Mouse (Mus musculus): Measurements from ENCODE around the gene Camta1. TPM values are rescaled to one million over a fixed set of nuclear protein-coding genes. Genes with fewer than 3 reads are reported as not detected.

The Camta1 gene
- polyA plus RNA-seq, 1 experiment from 2014 or later, result 93.9 TPM

GRCm38 (mm10) chr4:151118883-151119282, 742.8 kb downstream of the Camta1 start:
- Histone ChIP-seq H3K4me1 (replicated peaks; ENCODE audit: control insufficient read depth, insufficient read depth, low read length) (no peaks in the 10 kb centered on the region), H3K4me3 (ENCODE audit: low read depth, low read length) (no peak overlapping the region), H3K9ac (ENCODE audit: low read depth, low read length) (no peak overlapping the region), H3K27me3 (replicated peaks; ENCODE audit: control insufficient read depth, insufficient read depth, low read length) (no peaks in the 10 kb centered on the region), H3K36me3 (ENCODE audit: control insufficient read depth, insufficient read depth, low read length) (no peaks in the 10 kb centered on the region), H3K4me2 (no peak overlapping the region), H3K27ac (ENCODE audit: low read depth, low read length) (no peak overlapping the region), H3K9me3 (ENCODE audit: control insufficient read depth, low read length) (no peaks in the 10 kb centered on the region)
- ATAC-seq (replicated peaks; ENCODE audit: low FRiP score) (no peak), DNase-seq (ENCODE audit: low spot score) (no peak)
- WGBS, result 78% methylated on average over 3 of the region's 3 CpGs

DNA sequence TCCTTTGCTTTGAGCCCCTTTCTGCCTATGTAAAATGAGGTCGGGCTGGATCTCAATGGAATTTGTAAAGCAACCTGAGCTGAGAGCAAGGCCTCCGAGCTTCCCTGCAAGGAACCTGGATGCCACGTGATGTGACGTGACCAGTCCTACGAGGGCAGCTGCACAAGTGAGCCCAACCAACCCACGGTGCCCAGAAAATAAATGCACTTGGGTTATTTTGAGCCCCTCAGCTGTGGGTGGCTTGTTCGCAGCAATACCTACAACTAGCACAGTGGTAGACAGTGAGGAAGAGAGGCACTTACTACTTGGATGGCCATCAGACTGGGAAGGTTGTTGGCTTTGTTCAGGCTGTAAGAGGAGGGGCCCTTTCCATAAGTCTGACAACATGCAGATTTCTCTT, 747.1 kb downstream of the Camta1 start:
- WGBS, result 79% methylated on average over 7 of the region's 7 CpGs
- ATAC-seq (replicated peaks; ENCODE audit: low FRiP score) (no peak), DNase-seq (ENCODE audit: low spot score) (no peak)
- no peak overlapping the region for H3K27ac ChIP-seq (ENCODE audit: low read depth, low read length)
- no peak overlapping the region for H3K4me3 ChIP-seq (ENCODE audit: low read depth, low read length)
- H3K9ac ChIP-seq (ENCODE audit: low read depth, low read length), result no peak overlapping the region
- no peaks in the 10 kb centered on the region for H3K4me1 ChIP-seq (replicated peaks; ENCODE audit: control insufficient read depth, insufficient read depth, low read length)
- H3K27me3 ChIP-seq (replicated peaks; ENCODE audit: control insufficient read depth, insufficient read depth, low read length), result peaks cover 17% of the 10 kb centered on the region
- no peak overlapping the region for H3K4me2 ChIP-seq
- no peaks in the 10 kb centered on the region for H3K36me3 ChIP-seq (ENCODE audit: control insufficient read depth, insufficient read depth, low read length)
- no peaks in the 10 kb centered on the region for H3K9me3 ChIP-seq (ENCODE audit: control insufficient read depth, low read length)

DNA sequence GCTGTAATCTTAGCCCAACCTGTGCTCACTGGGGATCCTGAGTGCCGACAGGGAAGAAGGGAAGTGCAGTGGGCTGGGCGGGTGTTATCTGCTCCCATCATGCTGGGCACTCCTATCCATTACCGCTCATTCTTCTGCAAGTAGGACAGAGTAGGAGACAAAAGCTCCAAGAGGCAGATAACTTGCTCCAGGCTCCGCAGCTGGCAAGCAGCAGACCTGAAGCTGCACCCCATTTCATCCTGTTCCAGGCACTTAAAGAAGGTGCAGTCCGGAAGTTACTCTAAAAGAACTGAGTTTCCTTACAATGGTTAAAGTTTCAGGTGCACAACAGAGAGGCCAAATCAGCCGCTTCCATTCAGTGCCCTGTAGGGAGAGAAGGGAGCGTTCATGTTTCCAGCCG, 750.5 kb downstream of the Camta1 start:
- WGBS, result 42% methylated on average over 8 of the region's 8 CpGs
- H3K4me2 ChIP-seq, result no peak overlapping the region
- no peak for ATAC-seq (replicated peaks; ENCODE audit: low FRiP score)
- H3K9me3 ChIP-seq (ENCODE audit: control insufficient read depth, low read length), result no peaks in the 10 kb centered on the region
- H3K27me3 ChIP-seq (replicated peaks; ENCODE audit: control insufficient read depth, insufficient read depth, low read length), result peaks cover 50% of the 10 kb centered on the region
- DNase-seq (ENCODE audit: low spot score), result no peak
- no peak overlapping the region for H3K9ac ChIP-seq (ENCODE audit: low read depth, low read length)
- H3K36me3 ChIP-seq (ENCODE audit: control insufficient read depth, insufficient read depth, low read length), result no peaks in the 10 kb centered on the region
- H3K4me1 ChIP-seq (replicated peaks; ENCODE audit: control insufficient read depth, insufficient read depth, low read length), result no peaks in the 10 kb centered on the region; the same call in 1 of the 2 replicates
- H3K4me3 ChIP-seq (ENCODE audit: low read depth, low read length), result no peak overlapping the region
- no peak overlapping the region for H3K27ac ChIP-seq (ENCODE audit: low read depth, low read length)

DNA sequence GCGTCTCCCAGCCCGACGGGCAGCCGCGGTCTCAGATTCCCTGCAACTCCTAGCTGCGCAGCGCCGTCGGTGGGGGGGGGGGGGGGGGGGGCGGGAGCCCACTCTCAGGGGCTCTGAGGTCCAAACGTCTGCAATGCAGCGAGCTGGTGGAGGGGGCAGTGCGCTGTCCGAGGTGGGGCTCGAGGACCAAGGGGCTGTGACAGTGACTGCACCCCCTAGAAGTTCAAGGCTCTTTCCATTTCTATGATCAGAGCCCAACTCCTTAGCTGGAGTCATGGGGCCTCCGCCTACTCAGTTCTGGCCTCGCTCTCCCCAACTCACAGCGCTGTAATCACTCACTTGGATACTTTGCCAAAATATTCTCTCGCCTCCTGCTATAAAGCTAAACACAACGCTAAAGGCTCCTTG, 752.8 kb downstream of the Camta1 start:
- Histone ChIP-seq H3K36me3 (ENCODE audit: control insufficient read depth, insufficient read depth, low read length) (no peaks in the 10 kb centered on the region), H3K9ac (ENCODE audit: low read depth, low read length) (no peak overlapping the region), H3K4me3 (ENCODE audit: low read depth, low read length) (peak overlapping the region; percentile 58), H3K9me3 (ENCODE audit: control insufficient read depth, low read length) (no peaks in the 10 kb centered on the region), H3K4me1 (replicated peaks; ENCODE audit: control insufficient read depth, insufficient read depth, low read length) (no peaks in the 10 kb centered on the region; the same call in 1 of the 2 replicates), H3K27me3 (replicated peaks; ENCODE audit: control insufficient read depth, insufficient read depth, low read length) (peaks cover 56% of the 10 kb centered on the region), H3K27ac (ENCODE audit: low read depth, low read length) (no peak overlapping the region), H3K4me2 (peak overlapping the region; percentile 87)
- 9% methylated on average over 15 of the region's 20 CpGs for WGBS
- peak; percentile 36 for DNase-seq (ENCODE audit: low spot score)
- ATAC-seq (replicated peaks; ENCODE audit: low FRiP score), result no peak; the same call in 1 of the 2 replicates

DNA sequence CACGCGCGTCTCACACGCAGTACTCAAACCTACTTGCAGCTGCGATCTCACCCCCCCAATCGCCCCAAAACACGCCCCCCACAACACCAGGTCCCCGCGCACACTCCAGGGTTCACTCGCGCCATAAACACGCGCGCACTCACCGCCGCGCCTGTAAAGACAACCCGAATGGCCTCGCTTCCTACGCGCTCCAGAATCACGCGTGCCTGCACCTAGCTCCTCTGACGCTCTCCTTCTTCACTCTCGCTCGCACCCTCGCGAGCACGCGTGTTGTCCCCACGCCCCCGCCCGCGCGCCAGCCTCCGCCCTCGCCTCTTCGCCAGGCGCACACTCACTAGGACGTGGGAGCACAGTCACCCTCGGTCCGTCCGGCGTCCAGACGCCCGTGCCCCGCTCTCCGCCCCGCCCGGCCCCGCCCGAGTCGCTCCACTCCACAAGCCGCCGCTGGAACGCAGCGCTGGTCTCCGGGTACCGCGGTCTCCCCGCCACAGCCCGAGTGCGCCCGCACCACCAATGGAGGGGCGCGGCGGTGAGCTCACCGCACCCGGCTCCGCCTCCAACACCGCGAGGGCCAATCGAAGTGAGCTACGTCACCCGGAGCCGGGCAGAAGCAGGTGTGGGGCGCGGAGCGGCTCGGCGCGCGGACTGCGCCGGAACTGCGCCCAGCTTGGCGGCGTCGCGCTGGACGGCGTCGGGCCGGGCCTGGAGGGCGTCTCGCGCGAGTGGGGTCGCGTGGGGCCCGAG, 753.5 kb downstream of the Camta1 start:
- peaks cover 56% of the 10 kb centered on the region for H3K27me3 ChIP-seq (replicated peaks; ENCODE audit: control insufficient read depth, insufficient read depth, low read length)

DNA sequence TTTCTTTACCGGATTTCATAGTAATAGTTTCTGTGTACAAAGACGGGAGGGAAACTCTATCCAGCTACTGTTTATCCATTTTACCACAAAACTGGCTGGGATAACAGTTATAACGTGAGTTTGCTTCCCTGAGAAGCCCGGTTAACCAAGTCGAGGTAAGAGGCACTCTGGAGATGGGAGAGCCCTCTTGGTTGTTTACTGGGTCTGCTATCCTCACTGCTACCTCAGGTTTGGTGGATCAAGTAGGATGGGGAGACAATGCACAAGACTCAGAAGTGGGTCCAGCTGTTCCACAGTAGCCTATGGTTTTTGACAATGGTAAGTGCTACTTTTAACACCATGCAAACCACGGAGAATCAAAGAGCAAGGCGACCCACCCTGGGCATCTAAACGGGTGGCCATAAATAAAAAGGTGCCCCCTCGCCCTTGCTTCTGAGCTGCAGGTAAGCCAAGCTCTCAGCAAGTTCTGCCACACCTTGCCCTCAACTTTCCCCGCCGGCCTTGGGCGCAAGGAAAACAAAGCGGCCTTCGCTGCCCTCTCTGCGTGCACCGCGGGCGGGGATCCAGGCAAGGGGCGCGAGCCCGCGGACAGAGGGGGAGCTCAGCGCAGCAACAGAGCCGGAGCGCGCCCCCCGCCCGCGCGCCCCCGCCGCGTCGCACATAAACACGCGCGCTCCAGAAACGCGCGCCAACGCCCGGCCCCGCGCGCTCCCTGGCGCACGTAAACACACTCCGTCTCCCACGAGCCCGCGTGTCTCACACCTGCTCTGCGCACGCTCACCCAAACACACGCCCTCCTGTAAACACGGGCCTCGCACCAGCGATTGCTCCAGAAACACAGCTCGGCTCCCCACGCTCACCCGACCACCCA, 754.3 kb downstream of the Camta1 start:
- H3K9me3 ChIP-seq (ENCODE audit: control insufficient read depth, low read length), result no peaks in the 10 kb centered on the region
- DNase-seq (ENCODE audit: low spot score), result peak; percentile 35
- H3K27ac ChIP-seq (ENCODE audit: low read depth, low read length), result no peak overlapping the region
- ATAC-seq (replicated peaks; ENCODE audit: low FRiP score), result no peak
- peak overlapping the region; percentile 87 for H3K4me2 ChIP-seq
- H3K27me3 ChIP-seq (replicated peaks; ENCODE audit: control insufficient read depth, insufficient read depth, low read length), result peaks cover 56% of the 10 kb centered on the region
- 6% methylated on average over 58 of the region's 60 CpGs for WGBS
- no peaks in the 10 kb centered on the region for H3K36me3 ChIP-seq (ENCODE audit: control insufficient read depth, insufficient read depth, low read length)
- H3K9ac ChIP-seq (ENCODE audit: low read depth, low read length), result no peak overlapping the region
- H3K4me1 ChIP-seq (replicated peaks; ENCODE audit: control insufficient read depth, insufficient read depth, low read length), result no peaks in the 10 kb centered on the region; the same call in 1 of the 2 replicates
- H3K4me3 ChIP-seq (ENCODE audit: low read depth, low read length), result peak overlapping the region; percentile 58

More for the DNA sequence above, 753.5 kb downstream of the Camta1 start:
- Histone ChIP-seq H3K27ac (ENCODE audit: low read depth, low read length) (no peak overlapping the region), H3K9ac (ENCODE audit: low read depth, low read length) (no peak overlapping the region), H3K36me3 (ENCODE audit: control insufficient read depth, insufficient read depth, low read length) (no peaks in the 10 kb centered on the region), H3K9me3 (ENCODE audit: control insufficient read depth, low read length) (no peaks in the 10 kb centered on the region), H3K4me2 (peak overlapping the region; percentile 87), H3K4me1 (replicated peaks; ENCODE audit: control insufficient read depth, insufficient read depth, low read length) (no peaks in the 10 kb centered on the region; the same call in 1 of the 2 replicates), H3K4me3 (ENCODE audit: low read depth, low read length) (peak overlapping the region; percentile 58)
- 1% methylated on average over 99 of the region's 101 CpGs for WGBS
- ATAC-seq (replicated peaks; ENCODE audit: low FRiP score), result peak; percentile 95
- peak; percentile 85 for DNase-seq (ENCODE audit: low spot score)

DNA sequence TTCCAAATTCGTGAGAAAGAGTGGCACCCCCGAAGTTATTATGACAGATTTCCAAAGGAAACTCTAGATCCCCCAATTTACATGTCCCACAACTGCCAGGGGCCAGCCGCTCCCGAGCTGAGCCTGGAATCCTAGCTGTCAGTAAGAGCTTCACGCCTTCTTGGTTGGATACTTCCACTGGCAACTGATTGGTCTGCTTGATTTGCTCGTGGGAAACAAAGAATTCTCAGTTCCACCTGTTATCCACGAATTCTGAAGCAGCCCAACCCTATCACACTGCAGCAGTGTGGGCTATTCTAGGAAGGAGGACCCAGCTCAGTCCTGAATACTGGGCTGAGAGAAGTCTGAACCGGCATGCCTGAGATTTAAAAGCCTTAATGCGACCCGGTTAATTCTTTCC, 755.2 kb downstream of the Camta1 start:
- no peak overlapping the region for H3K4me2 ChIP-seq
- no peak overlapping the region for H3K27ac ChIP-seq (ENCODE audit: low read depth, low read length)
- H3K36me3 ChIP-seq (ENCODE audit: control insufficient read depth, insufficient read depth, low read length), result no peaks in the 10 kb centered on the region
- ATAC-seq (replicated peaks; ENCODE audit: low FRiP score) (no peak), DNase-seq (ENCODE audit: low spot score) (no peak)
- peaks cover 56% of the 10 kb centered on the region for H3K27me3 ChIP-seq (replicated peaks; ENCODE audit: control insufficient read depth, insufficient read depth, low read length)
- H3K9me3 ChIP-seq (ENCODE audit: control insufficient read depth, low read length), result no peaks in the 10 kb centered on the region; the same call in 1 of the 2 replicates
- WGBS, result 49% methylated on average over 10 of the region's 10 CpGs
- H3K9ac ChIP-seq (ENCODE audit: low read depth, low read length), result no peak overlapping the region
- H3K4me3 ChIP-seq (ENCODE audit: low read depth, low read length), result no peak overlapping the region
- no peaks in the 10 kb centered on the region; the same call in 1 of the 2 replicates for H3K4me1 ChIP-seq (replicated peaks; ENCODE audit: control insufficient read depth, insufficient read depth, low read length)

DNA sequence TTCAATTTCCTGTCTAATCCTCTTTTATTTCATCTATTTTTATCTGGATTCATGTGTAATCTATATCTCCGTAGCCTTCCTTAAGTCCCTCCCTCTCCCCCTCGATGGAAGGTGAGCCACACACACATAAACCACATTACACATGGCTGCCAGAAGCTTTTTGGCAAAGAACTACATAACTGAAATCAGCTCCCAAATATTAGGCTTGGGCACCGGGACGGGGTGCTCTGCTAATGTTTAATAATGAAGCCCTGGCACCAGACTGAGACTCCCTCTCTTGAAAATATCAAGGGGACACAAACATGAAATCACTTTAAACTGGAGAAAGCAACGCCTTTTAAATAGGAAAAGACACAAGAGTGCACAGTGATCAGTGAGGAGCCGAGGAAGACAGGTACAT, 755.8 kb downstream of the Camta1 start:
- Histone ChIP-seq H3K9me3 (ENCODE audit: control insufficient read depth, low read length) (no peaks in the 10 kb centered on the region; the same call in 1 of the 2 replicates), H3K27me3 (replicated peaks; ENCODE audit: control insufficient read depth, insufficient read depth, low read length) (peaks cover 52% of the 10 kb centered on the region), H3K36me3 (ENCODE audit: control insufficient read depth, insufficient read depth, low read length) (no peaks in the 10 kb centered on the region), H3K4me1 (replicated peaks; ENCODE audit: control insufficient read depth, insufficient read depth, low read length) (no peaks in the 10 kb centered on the region; the same call in 1 of the 2 replicates), H3K4me2 (no peak overlapping the region), H3K27ac (ENCODE audit: low read depth, low read length) (no peak overlapping the region), H3K9ac (ENCODE audit: low read depth, low read length) (no peak overlapping the region), H3K4me3 (ENCODE audit: low read depth, low read length) (no peak overlapping the region)
- ATAC-seq (replicated peaks; ENCODE audit: low FRiP score), result no peak
- no peak for DNase-seq (ENCODE audit: low spot score)
- WGBS, result 76% methylated on average over 6 of the region's 6 CpGs
